Mouse (Mus musculus) spleen, adult 2 months (tissue): Measurements from ENCODE around the gene Srebf2. TPM values are rescaled to one million over a fixed set of nuclear protein-coding genes. Genes with fewer than 3 reads are reported as not detected.

Experiments
- DNase-seq, 2 experiments: peaks; one replicate each; pipeline versions ENCODE4 v3.0.0 to v3.0.0-alpha.2; 2012 to 2021; ENCODE audit warnings: low spot score in 2 of 2, low read depth in 1 of 2
- H3K27ac ChIP-seq: fragments of 200-500 bp; 2 replicates; pipeline ENCODE4 v1.5.1; 2012; ENCODE audit warnings: low read length, inconsistent platforms; ENCODE audit not compliant: insufficient read depth
- H3K27me3 ChIP-seq: fragments of 200-500 bp; 2 replicates; pipeline ENCODE4 v1.6.1; 2012; ENCODE audit warnings: mild to moderate bottlenecking, moderate library complexity, low read length, inconsistent platforms; ENCODE audit not compliant: control insufficient read depth, insufficient read depth
- H3K36me3 ChIP-seq: fragments of 200-500 bp; 2 replicates; pipeline ENCODE4 v1.6.1; 2012; ENCODE audit warnings: mild to moderate bottlenecking, low read length, inconsistent platforms; ENCODE audit not compliant: control insufficient read depth, insufficient read depth
- H3K4me1 ChIP-seq: fragments of 200-500 bp; 2 replicates; pipeline ENCODE4 v1.6.1; 2011; ENCODE audit warnings: inconsistent platforms; ENCODE audit not compliant: control insufficient read depth, insufficient read depth, insufficient read length
- H3K4me3 ChIP-seq: fragments of 200-500 bp; 2 replicates; pipeline ENCODE4 v1.5.1; 2011; ENCODE audit warnings: mild to moderate bottlenecking, inconsistent platforms; ENCODE audit not compliant: insufficient read depth, insufficient read length; ENCODE audit errors: extremely low read depth
- CTCF ChIP-seq: fragments of 200-500 bp; IDR thresholded peaks from 2 replicates; pipeline ENCODE4 v1.5.1; 2011; ENCODE audit warnings: mild to moderate bottlenecking, inconsistent platforms; ENCODE audit not compliant: insufficient read depth, insufficient read length, insufficient replicate concordance; ENCODE audit errors: extremely low read depth
- POLR2A ChIP-seq: fragments of 200-500 bp; IDR thresholded peaks from 2 replicates; pipeline ENCODE4 v1.6.1; 2011; ENCODE audit warnings: low read depth, low read length, inconsistent platforms
- WGBS: fragments of 180-500 bp; shearing (Covaris S2); methylation state at CpG from one replicate; pipeline ENCODE4 v1.1.7; 2018; 5-methylcytosine and 5-hydroxymethylcytosine counted together
- polyA plus RNA-seq: library from polyadenylated mRNA; depleted of rRNA; stranded (reverse); fragments of >200 nt; gene quantifications from 2 replicates; pipeline ENCODE4 v1.2.3, GENCODE M21; 2012

The Srebf2 gene
- polyA plus RNA-seq, 1 experiment: 204 TPM

- H3K4me3 ChIP-seq: no peak overlapping the region
- 43% methylated on average over 7 of the region's 7 CpGs for WGBS
- H3K27me3 ChIP-seq: no peaks in the 10 kb centered on the region
- peaks cover 8% of the 10 kb centered on the region; the same call in 1 of the 2 replicates for H3K4me1 ChIP-seq
- DNase-seq: no peak
- H3K27ac ChIP-seq: no peak overlapping the region
- TF ChIP-seq CTCF (no peak), POLR2A (no peak)
- H3K36me3 ChIP-seq: peaks cover 3% of the 10 kb centered on the region; the same call in 1 of the 2 replicates
Observed at GRCm38 (mm10) chr15:82130599-82130998, 16.4 kb upstream of the Srebf2 start.

GRCm38 (mm10) chr15:82135372-82135771, 11.6 kb upstream of the Srebf2 start:
- Histone ChIP-seq H3K27me3 (no peaks in the 10 kb centered on the region), H3K4me3 (no peak overlapping the region), H3K4me1 (no peaks in the 10 kb centered on the region; the same call in 1 of the 2 replicates), H3K27ac (no peak overlapping the region), H3K36me3 (peaks cover 3% of the 10 kb centered on the region; the same call in 1 of the 2 replicates)
- no peak for TF ChIP-seq POLR2A
- no peak for TF ChIP-seq CTCF
- WGBS: 69% methylated on average over 4 of the region's 4 CpGs
- DNase-seq: no peak

- H3K27me3 ChIP-seq: no peaks in the 10 kb centered on the region
- TF ChIP-seq CTCF: peak; percentile 75; the same call in 1 of the 2 replicates
- TF ChIP-seq POLR2A: no peak
- H3K27ac ChIP-seq: no peak overlapping the region
- WGBS: 47% methylated on average over 4 of the region's 4 CpGs
- DNase-seq: peak in 1 of 2 experiments; percentile 64
- H3K4me1 ChIP-seq: no peaks in the 10 kb centered on the region
- no peak overlapping the region for H3K4me3 ChIP-seq
- H3K36me3 ChIP-seq: peaks cover 8% of the 10 kb centered on the region
Observed at GRCm38 (mm10) chr15:82138565-82138964, 8.4 kb upstream of the Srebf2 start.

GRCm38 (mm10) chr15:82139196-82139595, 7.8 kb upstream of the Srebf2 start:
- Histone ChIP-seq H3K4me3 (no peak overlapping the region), H3K4me1 (no peaks in the 10 kb centered on the region), H3K27ac (no peak overlapping the region), H3K36me3 (peaks cover 8% of the 10 kb centered on the region), H3K27me3 (no peaks in the 10 kb centered on the region)
- DNase-seq: no peak
- TF ChIP-seq CTCF (no peak), POLR2A (no peak)
- WGBS: 89% methylated on average over 8 of the region's 8 CpGs

GRCm38 (mm10) chr15:82140355-82140754, 6.6 kb upstream of the Srebf2 start:
- Histone ChIP-seq H3K27me3 (no peaks in the 10 kb centered on the region), H3K36me3 (peaks cover 8% of the 10 kb centered on the region), H3K4me1 (no peaks in the 10 kb centered on the region; the same call in 1 of the 2 replicates), H3K27ac (no peak overlapping the region), H3K4me3 (no peak overlapping the region)
- 59% methylated on average over 3 of the region's 3 CpGs for WGBS
- DNase-seq: peak in 1 of 2 experiments; percentile 51
- peak; percentile 31; the same call in 1 of the 2 replicates for TF ChIP-seq CTCF
- TF ChIP-seq POLR2A: no peak

- Histone ChIP-seq H3K4me1 (peaks cover 3% of the 10 kb centered on the region; the same call in 1 of the 2 replicates), H3K4me3 (no peak overlapping the region), H3K36me3 (peaks cover 8% of the 10 kb centered on the region), H3K27me3 (no peaks in the 10 kb centered on the region; the same call in 1 of the 2 replicates), H3K27ac (no peak overlapping the region)
- DNase-seq: no peak
- 94% methylated on average over 5 of the region's 5 CpGs for WGBS
- TF ChIP-seq CTCF: no peak
- TF ChIP-seq POLR2A: no peak
Observed at GRCm38 (mm10) chr15:82144157-82144556, 2.8 kb upstream of the Srebf2 start.

GRCm38 (mm10) chr15:82145408-82145807, 1.6 kb upstream of the Srebf2 start:
- H3K27me3 ChIP-seq: no peaks in the 10 kb centered on the region; the same call in 1 of the 2 replicates
- no peak overlapping the region for H3K4me3 ChIP-seq
- peaks cover 8% of the 10 kb centered on the region for H3K36me3 ChIP-seq
- 81% methylated on average over 2 of the region's 2 CpGs for WGBS
- no peak for DNase-seq
- TF ChIP-seq POLR2A (no peak), CTCF (no peak)
- H3K27ac ChIP-seq: no peak overlapping the region
- H3K4me1 ChIP-seq: peaks cover 3% of the 10 kb centered on the region; the same call in 1 of the 2 replicates
